Mouse (Mus musculus) heart, embryonic 13.5 days (tissue): Measurements from ENCODE around the gene Adcy5. TPM values are rescaled to one million over a fixed set of nuclear protein-coding genes. Genes with fewer than 3 reads are reported as not detected.

Source experiments
- ATAC-seq: fragments of 200-750 bp; cut with Nextera tagmentation; 2 replicates; pipeline ENCODE4 v1.8.0; 2017; ENCODE audit warnings: moderate TSS enrichment; ENCODE audit not compliant: insufficient number of reproducible peaks, low FRiP score, low TSS enrichment; ENCODE audit errors: extremely low read depth
- H3K27ac ChIP-seq: fragments of 300-500 bp; sonication (generic); replicated peaks from 2 replicates; pipeline ENCODE4 v1.5.1; 2015; ENCODE audit warnings: moderate library complexity, mild to moderate bottlenecking, inconsistent platforms
- H3K27me3 ChIP-seq: fragments of 300-500 bp; sonication (generic); replicated peaks from 2 replicates; pipeline ENCODE4 v1.6.1; 2015; ENCODE audit warnings: mild to moderate bottlenecking, inconsistent platforms
- H3K36me3 ChIP-seq: fragments of 300-500 bp; sonication (generic); 2 replicates; pipeline ENCODE4 v1.6.1; 2015; ENCODE audit warnings: mild to moderate bottlenecking, inconsistent platforms
- H3K4me1 ChIP-seq: fragments of 300-500 bp; sonication (generic); 2 replicates; pipeline ENCODE4 v1.6.1; 2015; ENCODE audit warnings: inconsistent platforms
- H3K4me2 ChIP-seq: fragments of 300-500 bp; sonication (generic); 2 replicates; pipeline ENCODE4 v1.6.1; 2015; ENCODE audit warnings: inconsistent platforms, mild to moderate bottlenecking, moderate library complexity
- H3K4me3 ChIP-seq: fragments of 300-500 bp; sonication (generic); 2 replicates; pipeline ENCODE4 v1.5.1; 2015; ENCODE audit warnings: moderate library complexity, mild to moderate bottlenecking, inconsistent platforms
- H3K9ac ChIP-seq: fragments of 300-500 bp; sonication (generic); 2 replicates; pipeline ENCODE4 v1.6.1; 2015; ENCODE audit warnings: inconsistent platforms, mild to moderate bottlenecking, moderate library complexity
- H3K9me3 ChIP-seq: fragments of 300-500 bp; sonication (generic); 2 replicates; pipeline ENCODE4 v1.6.1; 2016; ENCODE audit warnings: inconsistent platforms
- WGBS: fragments of 180-500 bp; shearing (Covaris S2); methylation state at CpG from one replicate; pipeline ENCODE4 v1.1.7; 2015; ENCODE audit warnings: mixed read lengths; 5-methylcytosine and 5-hydroxymethylcytosine counted together
- polyA plus RNA-seq: library from polyadenylated mRNA; unstranded; fragments of >200 nt; fragmentation: Nextera tagmentation; extraction: Ambion mirVana; gene quantifications from 2 replicates; pipeline ENCODE4 v1.2.1, GENCODE M21; 2015

Adcy5 gene
- polyA plus RNA-seq, 1 experiment from 2014 or later, result 5.4 TPM

GRCm38 (mm10) chr16:35270353-35270934 lies 115.8 kb downstream of the Adcy5 start:
- Histone ChIP-seq H3K36me3 (peaks cover 29% of the 10 kb centered on the region), H3K27me3 (peaks cover 32% of the 10 kb centered on the region), H3K4me1 (peaks cover 18% of the 10 kb centered on the region), H3K4me2 (no peak overlapping the region), H3K27ac (no peak overlapping the region), H3K9ac (no peak overlapping the region), H3K4me3 (no peak overlapping the region), H3K9me3 (no peaks in the 10 kb centered on the region)
- WGBS, result 37% methylated on average over 10 of the region's 10 CpGs
- ATAC-seq, result no peak

GRCm38 (mm10) chr16:35270945-35271344 lies 116.3 kb downstream of the Adcy5 start:
- peaks cover 18% of the 10 kb centered on the region for H3K4me1 ChIP-seq
- H3K4me3 ChIP-seq, result no peak overlapping the region
- no peak overlapping the region for H3K27ac ChIP-seq
- H3K36me3 ChIP-seq, result peaks cover 31% of the 10 kb centered on the region
- no peak overlapping the region for H3K4me2 ChIP-seq
- H3K9ac ChIP-seq, result no peak overlapping the region
- no peak for ATAC-seq
- H3K27me3 ChIP-seq, result peaks cover 35% of the 10 kb centered on the region
- 78% methylated on average over 6 of the region's 6 CpGs for WGBS
- no peaks in the 10 kb centered on the region for H3K9me3 ChIP-seq

- Histone ChIP-seq H3K4me1 (peaks cover 18% of the 10 kb centered on the region), H3K27ac (no peak overlapping the region), H3K27me3 (peaks cover 42% of the 10 kb centered on the region), H3K9me3 (no peaks in the 10 kb centered on the region), H3K36me3 (peaks cover 36% of the 10 kb centered on the region), H3K4me2 (no peak overlapping the region), H3K4me3 (no peak overlapping the region), H3K9ac (no peak overlapping the region)
- 51% methylated on average over 4 of the region's 4 CpGs for WGBS
- no peak for ATAC-seq
Observed at GRCm38 (mm10) chr16:35271572-35271971, 116.9 kb downstream of the Adcy5 start.

- Histone ChIP-seq H3K9ac (no peak overlapping the region), H3K4me3 (no peak overlapping the region), H3K9me3 (no peaks in the 10 kb centered on the region), H3K4me2 (no peak overlapping the region), H3K36me3 (peaks cover 39% of the 10 kb centered on the region), H3K27me3 (peaks cover 49% of the 10 kb centered on the region), H3K4me1 (peaks cover 18% of the 10 kb centered on the region), H3K27ac (no peak overlapping the region)
- ATAC-seq, result no peak
- WGBS, result 72% methylated on average over 4 of the region's 4 CpGs
Observed at GRCm38 (mm10) chr16:35272417-35272816, 117.7 kb downstream of the Adcy5 start.

- H3K27me3 ChIP-seq, result peaks cover 44% of the 10 kb centered on the region
- no peaks in the 10 kb centered on the region for H3K4me1 ChIP-seq
- no peak overlapping the region for H3K4me3 ChIP-seq
- ATAC-seq, result no peak
- H3K9ac ChIP-seq, result no peak overlapping the region
- H3K9me3 ChIP-seq, result no peaks in the 10 kb centered on the region
- peaks cover 66% of the 10 kb centered on the region for H3K36me3 ChIP-seq
- H3K4me2 ChIP-seq, result no peak overlapping the region
- 72% methylated on average over 6 of the region's 6 CpGs for WGBS
- H3K27ac ChIP-seq, result no peak overlapping the region
Observed at GRCm38 (mm10) chr16:35278166-35278565, 123.5 kb downstream of the Adcy5 start.

- H3K4me1 ChIP-seq, result no peaks in the 10 kb centered on the region
- no peak overlapping the region for H3K27ac ChIP-seq
- peaks cover 3% of the 10 kb centered on the region; the same call in 1 of the 2 replicates for H3K27me3 ChIP-seq
- H3K4me2 ChIP-seq, result no peak overlapping the region
- H3K9me3 ChIP-seq, result no peaks in the 10 kb centered on the region
- H3K36me3 ChIP-seq, result peaks cover 80% of the 10 kb centered on the region
- no peak overlapping the region for H3K9ac ChIP-seq
- H3K4me3 ChIP-seq, result no peak overlapping the region
- 83% methylated on average over 2 of the region's 2 CpGs for WGBS
- ATAC-seq, result no peak; the same call in 1 of the 2 replicates
Observed at GRCm38 (mm10) chr16:35282456-35282855, 127.8 kb downstream of the Adcy5 start.

GRCm38 (mm10) chr16:35285821-35286220 lies 131.1 kb downstream of the Adcy5 start:
- H3K27ac ChIP-seq, result no peak overlapping the region
- no peak for ATAC-seq
- no peak overlapping the region for H3K4me2 ChIP-seq
- 75% methylated on average over 9 of the region's 9 CpGs for WGBS
- H3K4me1 ChIP-seq, result no peaks in the 10 kb centered on the region
- peaks cover 78% of the 10 kb centered on the region for H3K36me3 ChIP-seq
- no peak overlapping the region for H3K9ac ChIP-seq
- no peaks in the 10 kb centered on the region; the same call in 1 of the 2 replicates for H3K27me3 ChIP-seq
- no peak overlapping the region for H3K4me3 ChIP-seq
- no peaks in the 10 kb centered on the region for H3K9me3 ChIP-seq

GRCm38 (mm10) chr16:35287244-35287643 lies 132.6 kb downstream of the Adcy5 start:
- Histone ChIP-seq H3K4me3 (no peak overlapping the region), H3K36me3 (peaks cover 78% of the 10 kb centered on the region), H3K9ac (no peak overlapping the region), H3K4me1 (no peaks in the 10 kb centered on the region), H3K4me2 (no peak overlapping the region), H3K27ac (no peak overlapping the region), H3K9me3 (no peaks in the 10 kb centered on the region), H3K27me3 (no peaks in the 10 kb centered on the region)
- 74% methylated on average over 5 of the region's 5 CpGs for WGBS
- no peak for ATAC-seq

- no peak overlapping the region for H3K4me2 ChIP-seq
- H3K4me3 ChIP-seq, result no peak overlapping the region
- no peaks in the 10 kb centered on the region for H3K9me3 ChIP-seq
- WGBS, result 59% methylated on average over 5 of the region's 5 CpGs
- 0 out of 2 replicates have a peak, but pooled peaks cover 4% of the 10 kb centered on the region for H3K27me3 ChIP-seq
- no peak for ATAC-seq
- no peak overlapping the region for H3K27ac ChIP-seq
- no peak overlapping the region for H3K9ac ChIP-seq
- H3K36me3 ChIP-seq, result peaks cover 83% of the 10 kb centered on the region
- no peaks in the 10 kb centered on the region for H3K4me1 ChIP-seq
Observed at GRCm38 (mm10) chr16:35297786-35298185, 143.1 kb downstream of the Adcy5 start.

- ATAC-seq, result no peak
- Histone ChIP-seq H3K9me3 (no peaks in the 10 kb centered on the region), H3K36me3 (peaks cover 82% of the 10 kb centered on the region), H3K27ac (no peak overlapping the region), H3K4me1 (no peaks in the 10 kb centered on the region), H3K9ac (no peak overlapping the region), H3K4me2 (no peak overlapping the region), H3K27me3 (0 out of 2 replicates have a peak, but pooled peaks cover 4% of the 10 kb centered on the region), H3K4me3 (no peak overlapping the region)
- 75% methylated on average over 6 of the region's 6 CpGs for WGBS
Observed at GRCm38 (mm10) chr16:35300156-35300555, 145.5 kb downstream of the Adcy5 start.

- no peaks in the 10 kb centered on the region for H3K9me3 ChIP-seq
- no peaks in the 10 kb centered on the region for H3K27me3 ChIP-seq
- ATAC-seq, result no peak
- 38% methylated on average over 7 of the region's 7 CpGs for WGBS
- no peak overlapping the region for H3K4me2 ChIP-seq
- no peak overlapping the region for H3K4me3 ChIP-seq
- H3K4me1 ChIP-seq, result peaks cover 7% of the 10 kb centered on the region; the same call in 1 of the 2 replicates
- no peak overlapping the region for H3K9ac ChIP-seq
- H3K36me3 ChIP-seq, result peaks cover 88% of the 10 kb centered on the region
- no peak overlapping the region for H3K27ac ChIP-seq
Observed at GRCm38 (mm10) chr16:35302441-35303280, 148.0 kb downstream of the Adcy5 start.
